Mouse (Mus musculus): Measurements from ENCODE around the gene Kat14. TPM values are rescaled to one million over a fixed set of nuclear protein-coding genes. Genes with fewer than 3 reads are reported as not detected.

Kat14 gene
- 35.3 TPM for polyA plus RNA-seq (2017; shearing (Covaris generic))

GRCm38 (mm10) chr2:144368400-144369019, at the start of gene Kat14, which contains the start of gene Pet117:
Gene Kat14 (plus strand): TSS chr2:144368983.
Gene Pet117 (plus strand): TSS chr2:144368996.

GRCm38 (mm10) chr2:144331401-144332302, 37.1 kb upstream of the Kat14 start, which contains the start of gene Ovol2:
Gene Ovol2 (minus strand): TSS chr2:144332146.

Other genes starting within 250 kb of the Kat14 start
- 11.0 TPM for gene Mgme1, start 98.3 kb upstream of the Kat14 start, polyA plus RNA-seq (2017; shearing (Covaris generic))
- gene Snx5, start 98.1 kb upstream of the Kat14 start, polyA plus RNA-seq (2017; shearing (Covaris generic)): 316 TPM
- not detected for gene Ovol2, start 36.8 kb upstream of the Kat14 start, polyA plus RNA-seq (2017; shearing (Covaris generic))
- gene Pet117, start within 50 bp of the Kat14 start, polyA plus RNA-seq (2017; shearing (Covaris generic)): not detected
- gene Dzank1, start 158.4 kb downstream of the Kat14 start, polyA plus RNA-seq (2017; shearing (Covaris generic)): 0.12 TPM
- 21.8 TPM for gene Polr3f, start 158.7 kb downstream of the Kat14 start, polyA plus RNA-seq (2017; shearing (Covaris generic))
- gene Rbbp9, start 181.9 kb downstream of the Kat14 start, polyA plus RNA-seq (2017; shearing (Covaris generic)): 4.5 TPM
- gene Sec23b, start 187.2 kb downstream of the Kat14 start, polyA plus RNA-seq (2017; shearing (Covaris generic)): 74.5 TPM
- gene Smim26, start 225.1 kb downstream of the Kat14 start, polyA plus RNA-seq (2017; shearing (Covaris generic)): 12.4 TPM
- 57.0 TPM for gene Dtd1, start 230.9 kb downstream of the Kat14 start, polyA plus RNA-seq (2017; shearing (Covaris generic))